Mouse (Mus musculus) neural tube, embryonic 11.5 days (tissue): Measurements from ENCODE around the gene Pglyrp2. TPM values are rescaled to one million over a fixed set of nuclear protein-coding genes. Genes with fewer than 3 reads are reported as not detected.
A peak's percentile ranks its signal among the peaks of the same experiment; 100 is the strongest.

Experiments used
- ATAC-seq: fragments of 200-750 bp; cut with Nextera tagmentation; 2 replicates; pipeline ENCODE4 v1.8.0; 2017; ENCODE audit warnings: moderate number of reproducible peaks, mild to moderate bottlenecking, moderate TSS enrichment, moderate library complexity; ENCODE audit not compliant: insufficient read depth, low FRiP score, low TSS enrichment
- DNase-seq: peaks from one replicate; pipeline ENCODE4 v3.0.0-alpha.2; 2015; ENCODE audit warnings: low spot score
- H3K27ac ChIP-seq: fragments of 300-500 bp; sonication (generic); 2 replicates; pipeline ENCODE4 v1.5.1; 2014; ENCODE audit warnings: low read depth, mild to moderate bottlenecking, low read length
- H3K27me3 ChIP-seq: fragments of 300-500 bp; sonication (generic); 2 replicates; pipeline ENCODE4 v1.6.1; 2014; ENCODE audit warnings: mild to moderate bottlenecking, low read length, mixed read lengths; ENCODE audit not compliant: control insufficient read depth, insufficient read depth
- H3K36me3 ChIP-seq: fragments of 300-500 bp; sonication (generic); 2 replicates; pipeline ENCODE4 v1.6.1; 2014; ENCODE audit warnings: mild to moderate bottlenecking, low read length, moderate library complexity, mixed read lengths; ENCODE audit not compliant: control insufficient read depth, insufficient read depth
- H3K4me1 ChIP-seq: fragments of 300-500 bp; sonication (generic); 2 replicates; pipeline ENCODE4 v1.6.1; 2014; ENCODE audit warnings: low read length, mixed read lengths; ENCODE audit not compliant: control insufficient read depth, insufficient read depth
- H3K4me2 ChIP-seq: fragments of 300-500 bp; sonication (generic); 2 replicates; pipeline ENCODE4 v1.6.1; 2014; ENCODE audit warnings: low read depth, mild to moderate bottlenecking, moderate library complexity
- H3K4me3 ChIP-seq: fragments of 300-500 bp; sonication (generic); 2 replicates; pipeline ENCODE4 v1.5.1; 2014; ENCODE audit warnings: low read depth, low read length
- H3K9ac ChIP-seq: fragments of 300-500 bp; sonication (generic); 2 replicates; pipeline ENCODE4 v1.6.1; 2014; ENCODE audit warnings: mild to moderate bottlenecking, low read length
- H3K9me3 ChIP-seq: fragments of 300-500 bp; sonication (generic); 2 replicates; pipeline ENCODE4 v1.6.1; 2016; ENCODE audit warnings: low read length; ENCODE audit not compliant: control insufficient read depth
- WGBS: fragments of 180-500 bp; shearing (Covaris S2); extraction: QIAGEN DNeasy Blood & Tissue Kit; methylation state at CpG from one replicate; pipeline ENCODE4 v1.1.7; 2014; 5-methylcytosine and 5-hydroxymethylcytosine counted together
- polyA plus RNA-seq: library from polyadenylated mRNA; unstranded; fragments of >200 nt; fragmentation: Nextera tagmentation; extraction: Ambion mirVana; gene quantifications from 2 replicates; pipeline ENCODE4 v1.2.1, GENCODE M21; 2014

Pglyrp2 gene
- polyA plus RNA-seq, 1 experiment from 2014 or later = not detected

- no peaks in the 10 kb centered on the region for H3K4me1 ChIP-seq
- no peaks in the 10 kb centered on the region for H3K9me3 ChIP-seq
- H3K9ac ChIP-seq = no peak overlapping the region
- no peaks in the 10 kb centered on the region for H3K36me3 ChIP-seq
- H3K27ac ChIP-seq = no peak overlapping the region
- no peak overlapping the region for H3K4me3 ChIP-seq
- DNase-seq (no peak), ATAC-seq (no peak)
- H3K4me2 ChIP-seq = no peak overlapping the region
- H3K27me3 ChIP-seq = no peaks in the 10 kb centered on the region
These were observed 23.2 kb upstream of the Pglyrp2 start for GRCm38 (mm10) chr17:32447195-32447594.

GRCm38 (mm10) chr17:32445016-32445415, 21.0 kb upstream of the Pglyrp2 start:
- no peak overlapping the region for H3K4me3 ChIP-seq
- H3K4me2 ChIP-seq = no peak overlapping the region
- no peaks in the 10 kb centered on the region for H3K27me3 ChIP-seq
- H3K27ac ChIP-seq = no peak overlapping the region
- 78% methylated on average over 5 of the region's 5 CpGs for WGBS
- H3K36me3 ChIP-seq = no peaks in the 10 kb centered on the region
- H3K9ac ChIP-seq = no peak overlapping the region
- no peaks in the 10 kb centered on the region for H3K9me3 ChIP-seq
- no peaks in the 10 kb centered on the region for H3K4me1 ChIP-seq
- ATAC-seq (no peak), DNase-seq (no peak)

- Histone ChIP-seq H3K4me1 (no peaks in the 10 kb centered on the region), H3K36me3 (no peaks in the 10 kb centered on the region), H3K27me3 (no peaks in the 10 kb centered on the region), H3K27ac (no peak overlapping the region), H3K9ac (no peak overlapping the region), H3K4me3 (no peak overlapping the region), H3K4me2 (no peak overlapping the region), H3K9me3 (no peaks in the 10 kb centered on the region)
- no peak for DNase-seq
- WGBS = 84% methylated on average over 6 of the region's 6 CpGs
- no peak for ATAC-seq
These were observed 19.3 kb upstream of the Pglyrp2 start for GRCm38 (mm10) chr17:32443245-32443644.

GRCm38 (mm10) chr17:32437106-32437505, 13.1 kb upstream of the Pglyrp2 start:
- Histone ChIP-seq H3K4me2 (no peak overlapping the region), H3K27ac (no peak overlapping the region), H3K4me1 (no peaks in the 10 kb centered on the region), H3K36me3 (no peaks in the 10 kb centered on the region), H3K9ac (no peak overlapping the region), H3K9me3 (no peaks in the 10 kb centered on the region), H3K27me3 (no peaks in the 10 kb centered on the region), H3K4me3 (no peak overlapping the region)
- DNase-seq = no peak
- WGBS = 91% methylated on average over 4 of the region's 4 CpGs
- no peak for ATAC-seq

GRCm38 (mm10) chr17:32435151-32435550, 11.2 kb upstream of the Pglyrp2 start:
- Histone ChIP-seq H3K36me3 (no peaks in the 10 kb centered on the region), H3K4me2 (no peak overlapping the region), H3K9me3 (no peaks in the 10 kb centered on the region), H3K27ac (no peak overlapping the region), H3K4me1 (no peaks in the 10 kb centered on the region), H3K9ac (no peak overlapping the region), H3K27me3 (no peaks in the 10 kb centered on the region), H3K4me3 (no peak overlapping the region)
- WGBS = 82% methylated on average over 5 of the region's 5 CpGs
- no peak for DNase-seq
- ATAC-seq = no peak

GRCm38 (mm10) chr17:32434324-32434723, 10.4 kb upstream of the Pglyrp2 start:
- Histone ChIP-seq H3K4me2 (no peak overlapping the region), H3K9me3 (no peaks in the 10 kb centered on the region), H3K4me1 (no peaks in the 10 kb centered on the region), H3K9ac (no peak overlapping the region), H3K4me3 (no peak overlapping the region), H3K36me3 (no peaks in the 10 kb centered on the region), H3K27ac (no peak overlapping the region), H3K27me3 (no peaks in the 10 kb centered on the region)
- DNase-seq = no peak
- no peak for ATAC-seq
- 76% methylated on average over 4 of the region's 4 CpGs for WGBS

GRCm38 (mm10) chr17:32431972-32432371, 8.0 kb upstream of the Pglyrp2 start:
- Histone ChIP-seq H3K4me1 (no peaks in the 10 kb centered on the region), H3K27me3 (no peaks in the 10 kb centered on the region), H3K4me3 (no peak overlapping the region), H3K4me2 (no peak overlapping the region), H3K9ac (no peak overlapping the region), H3K36me3 (no peaks in the 10 kb centered on the region), H3K27ac (no peak overlapping the region), H3K9me3 (no peaks in the 10 kb centered on the region)
- DNase-seq (peak; percentile 16), ATAC-seq (no peak)
- WGBS = 61% methylated on average over 3 of the region's 3 CpGs

- ATAC-seq = no peak
These were observed 2.6 kb upstream of the Pglyrp2 start for GRCm38 (mm10) chr17:32426610-32427009.

GRCm38 (mm10) chr17:32420781-32421180, 3.2 kb downstream of the Pglyrp2 start:
- no peaks in the 10 kb centered on the region for H3K4me1 ChIP-seq
- 79% methylated on average over 8 of the region's 8 CpGs for WGBS
- no peak for DNase-seq
- no peak overlapping the region for H3K4me2 ChIP-seq
- H3K4me3 ChIP-seq = no peak overlapping the region
- ATAC-seq = no peak
- H3K27ac ChIP-seq = no peak overlapping the region
- H3K36me3 ChIP-seq = no peaks in the 10 kb centered on the region
- H3K9ac ChIP-seq = no peak overlapping the region
- peaks cover 4% of the 10 kb centered on the region; the same call in 1 of the 2 replicates for H3K27me3 ChIP-seq
- H3K9me3 ChIP-seq = no peaks in the 10 kb centered on the region

More at GRCm38 (mm10) chr17:32426610-32427009, 2.6 kb upstream of the Pglyrp2 start:
- no peak overlapping the region for H3K9ac ChIP-seq
- H3K4me1 ChIP-seq = no peaks in the 10 kb centered on the region
- no peaks in the 10 kb centered on the region for H3K9me3 ChIP-seq
- no peaks in the 10 kb centered on the region for H3K36me3 ChIP-seq
- H3K27me3 ChIP-seq = no peaks in the 10 kb centered on the region
- no peak overlapping the region for H3K4me3 ChIP-seq
- no peak overlapping the region for H3K4me2 ChIP-seq
- no peak for DNase-seq
- no peak overlapping the region for H3K27ac ChIP-seq
